Mouse (Mus musculus) left cerebral cortex, adult 2 months (tissue): ENCODE results near the gene Otub1. TPM values are rescaled to one million over a fixed set of nuclear protein-coding genes. Genes with fewer than 3 reads are reported as not detected.

ENCODE experiments used
- DNase-seq, 2 experiments: peaks; one replicate each; pipeline ENCODE4 v3.0.0; 2021 to 2022; ENCODE audit warnings: low spot score in 2 of 2, mixed read lengths in 1 of 2; ENCODE audit errors: extremely low spot score in 1 of 2
- H3K27ac ChIP-seq: fragments of 200-600 bp; 2 replicates; pipeline ENCODE4 v1.8.1; 2022
- H3K4me3 ChIP-seq: fragments of 200-600 bp; 2 replicates; pipeline ENCODE4 v1.8.1; 2022
- CTCF ChIP-seq: fragments of 200-600 bp; IDR thresholded peaks from 2 replicates; pipeline ENCODE4 v1.8.1; 2022; ENCODE audit warnings: antibody characterized with exemption, mild to moderate bottlenecking, moderate library complexity
- intact Hi-C: fragments of 180-260 bp; cut with DNase I; formaldehyde crosslinking; loops from one replicate; pipeline ENCODE4 v1.15.1; 2025
- long read RNA-seq, 2 experiments: library from polyadenylated mRNA; stranded (forward); transcript quantifications; one replicate each; pipeline ENCODE4 v2.0.0; 2021; ENCODE audit warnings: borderline mapping rate in 2 of 2
- total RNA-seq, 2 experiments: library from RNA; stranded (reverse); gene quantifications; 2 replicates each; pipeline ENCODE4 v1.2.3; 2021

The Otub1 gene
- total RNA-seq = 100 to 1,000 TPM; 257 to 267 TPM
- long read RNA-seq, experiment 1, transcript Otub1-201 (7 exons, 1,713 nt) = major isoform, 254 of 286 reads
- long read RNA-seq, experiment 1, partial matches to known transcripts = 11 of 286 reads
- long read RNA-seq, experiment 1, other reads (novel, unspliced or antisense) = 21 of 286 reads
- long read RNA-seq, experiment 2, transcript Otub1-201 (7 exons, 1,713 nt) = major isoform, 144 of 173 reads
- long read RNA-seq, experiment 2, partial matches to known transcripts = 21 of 173 reads
- long read RNA-seq, experiment 2, other reads (novel, unspliced or antisense) = 8 of 173 reads

DNA sequence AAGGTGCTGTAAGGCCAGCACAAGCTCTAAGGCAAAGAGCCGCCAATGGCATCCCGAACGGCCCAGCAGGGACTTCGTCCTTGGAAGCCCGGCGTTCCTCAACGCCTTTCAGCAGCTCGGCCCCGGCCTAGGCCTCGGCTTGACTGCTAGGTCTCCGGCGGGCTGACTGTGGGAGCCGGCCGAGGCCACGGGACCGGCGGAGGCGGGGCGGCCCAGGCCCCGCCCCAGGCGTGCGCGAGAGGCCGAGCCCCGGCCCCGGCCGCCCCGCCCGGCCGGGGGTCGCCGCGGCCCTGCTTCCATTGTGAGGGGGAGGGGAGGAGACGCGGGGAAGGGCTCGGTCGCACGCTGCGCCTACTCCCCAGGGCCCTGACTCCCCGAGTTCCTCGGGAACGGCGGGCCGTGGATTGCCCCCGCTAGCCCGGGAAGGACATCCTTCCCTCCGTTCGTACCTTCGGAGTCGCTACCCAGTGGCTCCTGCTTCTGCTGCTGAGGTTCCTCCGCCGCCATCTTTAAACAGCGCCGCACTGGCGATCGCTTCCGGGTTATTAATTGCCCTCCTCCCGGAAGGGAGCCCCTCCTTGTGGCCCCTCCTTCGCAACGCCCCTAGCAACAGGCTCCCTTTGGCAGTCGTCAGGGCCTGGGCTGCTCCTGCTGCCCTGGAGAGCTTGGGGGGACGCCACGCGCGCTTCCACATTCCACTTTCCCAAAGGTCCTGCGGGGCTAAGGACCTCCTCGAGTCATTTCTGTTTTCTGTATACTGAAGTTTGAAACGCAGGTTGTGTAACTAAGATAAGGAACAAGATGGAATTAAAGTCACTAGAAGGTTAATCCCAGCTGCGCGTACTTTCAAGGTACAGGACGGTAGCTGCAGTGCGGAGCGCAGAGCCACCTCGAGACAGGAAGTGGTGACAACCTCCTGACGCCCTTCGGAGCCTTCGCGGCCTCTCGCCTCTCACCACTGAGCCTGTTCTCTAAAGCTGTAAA, at the start of gene Otub1:
TSS of gene Otub1 (minus strand) at position 564 of the 984 bp plus-strand sequence.
- intact Hi-C loops = no loop called here
- Histone ChIP-seq H3K27ac (peak within 1 kb of the TSS; percentile 96), H3K4me3 (peak within 1 kb of the TSS; percentile 91)
- TF ChIP-seq CTCF = no peak
- peak; percentile 91 for DNase-seq

DNA sequence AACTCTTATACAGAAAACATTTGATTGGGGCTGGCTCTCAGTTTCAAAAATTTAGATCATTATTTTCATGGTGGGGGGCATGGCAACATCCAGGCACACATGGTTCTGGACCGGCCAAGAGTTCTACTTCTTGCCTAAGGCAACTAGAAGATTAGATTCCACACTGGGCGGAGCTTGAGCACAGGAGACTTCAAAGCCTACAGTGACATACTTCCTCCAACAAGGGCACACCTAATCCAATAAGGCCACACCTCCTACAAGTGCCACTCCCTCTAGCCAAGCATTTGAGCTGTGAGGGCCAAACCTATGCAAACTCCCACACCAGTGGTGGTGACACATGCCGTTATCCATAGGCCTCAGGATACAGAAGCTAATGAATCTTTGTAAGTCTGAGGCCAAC, 39.9 kb upstream of the Otub1 start:
- H3K27ac ChIP-seq = no peak overlapping the region
- intact Hi-C loops = no loop called here
- DNase-seq = no peak

DNA sequence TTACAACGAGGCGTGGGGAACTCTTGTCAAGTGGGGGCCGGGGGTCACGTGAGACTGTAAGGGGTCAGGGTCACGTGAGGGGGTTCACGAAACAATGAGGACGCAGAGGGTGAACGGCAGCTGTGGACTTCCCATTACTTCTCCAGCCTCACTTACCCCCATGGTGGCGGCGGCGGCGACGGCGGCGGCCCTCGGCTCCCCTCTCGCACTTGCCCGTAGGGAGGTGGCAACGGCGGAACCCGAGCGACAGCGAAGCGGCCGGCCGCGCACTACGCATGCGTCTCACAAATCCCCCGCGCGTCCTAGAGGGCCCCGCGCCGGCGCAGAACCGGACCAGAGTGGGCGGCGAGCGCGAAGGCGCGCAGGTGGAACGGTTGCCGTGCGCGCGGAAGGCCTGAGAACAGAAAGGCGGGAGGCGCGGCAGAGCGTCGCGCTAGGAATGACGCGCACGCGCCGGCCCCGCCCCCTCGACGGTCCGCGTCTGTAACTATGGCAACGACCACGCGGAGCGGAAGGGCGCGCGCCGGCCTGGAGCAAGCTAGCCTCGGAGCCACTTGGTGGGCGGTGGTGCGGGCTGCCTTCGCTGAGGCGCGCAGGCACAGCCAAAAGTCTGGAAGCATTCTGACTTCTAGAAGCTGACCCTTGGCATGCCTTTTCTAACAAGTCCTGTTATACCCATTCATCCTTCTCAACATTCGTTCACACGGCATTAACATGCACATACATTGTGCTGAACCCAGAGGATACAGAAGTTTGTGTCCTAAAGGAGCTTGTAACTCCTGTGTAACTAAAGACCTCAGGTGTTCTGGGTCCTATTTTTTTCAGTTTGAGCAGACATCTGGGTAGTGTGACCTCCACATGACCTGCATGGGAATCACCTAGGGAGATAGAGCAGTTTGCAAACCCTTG, 34.9 kb upstream of the Otub1 start, which contains the start of gene Naa40:
TSS of gene Naa40 (minus strand) at position 402 of the 909 bp plus-strand sequence.
- peak within 1 kb of the TSS; percentile 86 for H3K4me3 ChIP-seq
- no peak for TF ChIP-seq CTCF
- intact Hi-C loops = loop anchor here (2.0 kb wide), 1 partner anchor 176 kb away; the partner anchor contains the start of gene 2700081O15Rik

More for the DNA sequence above, 39.9 kb upstream of the Otub1 start:
- H3K4me3 ChIP-seq = no peak overlapping the region
- no peak for TF ChIP-seq CTCF

DNA sequence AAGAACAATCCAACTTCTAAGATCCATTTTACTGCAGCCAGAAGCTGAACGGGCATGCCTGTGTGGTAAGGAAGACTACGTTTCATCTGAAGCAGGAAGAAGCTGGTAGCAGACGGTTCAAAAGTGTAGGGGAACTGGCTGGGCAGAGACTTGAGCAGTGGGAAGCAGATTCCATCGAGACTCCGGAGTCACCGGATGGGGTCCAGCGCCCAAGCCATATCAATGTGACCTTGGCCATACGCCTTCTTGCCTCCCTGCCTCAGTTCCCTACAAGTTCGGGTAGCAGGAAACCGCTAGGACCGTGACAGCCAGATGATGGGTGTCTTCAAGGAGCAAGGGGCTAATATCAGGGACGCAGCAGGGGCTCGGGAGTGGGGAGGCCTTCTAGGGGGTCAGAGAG, 34.2 kb upstream of the Otub1 start:
- no peak for DNase-seq
- peak overlapping the region; percentile 93 for H3K27ac ChIP-seq
- H3K4me3 ChIP-seq = peak overlapping the region; percentile 86
- intact Hi-C loops = loop anchor here (2.0 kb wide), 1 partner anchor 177 kb away; the partner anchor contains the start of gene 2700081O15Rik
- TF ChIP-seq CTCF = no peak

More for the DNA sequence above, 34.9 kb upstream of the Otub1 start, which contains the start of gene Naa40:
- peak within 1 kb of the TSS; percentile 93 for H3K27ac ChIP-seq
- peak; percentile 92 to 95 for DNase-seq

DNA sequence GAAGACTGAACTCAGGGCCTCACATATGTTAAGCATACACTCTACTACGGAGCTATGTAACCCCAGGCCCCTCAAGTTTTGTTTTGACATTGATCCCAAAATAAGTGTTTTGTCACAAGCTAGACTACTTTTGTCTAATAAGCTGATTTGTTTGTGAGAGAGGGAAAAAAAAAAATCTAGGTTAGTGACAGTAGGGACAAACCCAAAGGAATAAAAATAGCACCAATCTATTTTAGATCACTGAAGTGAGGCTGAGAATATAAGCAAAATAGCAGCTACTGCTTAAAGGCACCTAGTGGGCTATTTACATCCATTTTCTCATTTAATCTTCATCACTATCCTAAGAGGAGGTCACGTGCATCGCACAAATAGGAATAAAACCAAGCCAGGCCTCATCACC, 33.5 kb upstream of the Otub1 start:
- peak overlapping the region; percentile 86 for H3K4me3 ChIP-seq
- H3K27ac ChIP-seq = no peak overlapping the region; the same call in 1 of the 2 replicates
- no peak for TF ChIP-seq CTCF
- no peak for DNase-seq
- intact Hi-C loops = no loop called here

DNA sequence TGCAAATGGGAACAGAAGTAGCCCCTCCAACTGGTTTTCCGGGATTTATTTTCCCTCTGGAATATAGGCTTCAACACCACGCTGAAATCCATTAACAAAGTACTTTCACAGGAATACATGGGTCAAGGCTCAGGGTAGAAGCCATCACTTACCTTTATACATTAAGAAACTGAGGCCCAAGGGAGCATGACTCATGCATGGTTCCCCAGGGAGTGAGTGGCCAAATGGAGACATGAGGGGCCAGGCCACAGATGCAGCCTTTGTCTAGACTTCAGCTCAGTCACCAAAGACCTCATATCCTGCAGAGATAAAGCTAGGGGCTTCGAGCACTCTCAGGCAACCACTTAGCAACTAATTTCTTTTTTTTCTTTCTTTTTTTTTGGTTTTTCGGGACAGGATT, 30.6 kb upstream of the Otub1 start:
- intact Hi-C loops = no loop called here
- Histone ChIP-seq H3K27ac (no peak overlapping the region), H3K4me3 (no peak overlapping the region)
- TF ChIP-seq CTCF = no peak
- DNase-seq = no peak

DNA sequence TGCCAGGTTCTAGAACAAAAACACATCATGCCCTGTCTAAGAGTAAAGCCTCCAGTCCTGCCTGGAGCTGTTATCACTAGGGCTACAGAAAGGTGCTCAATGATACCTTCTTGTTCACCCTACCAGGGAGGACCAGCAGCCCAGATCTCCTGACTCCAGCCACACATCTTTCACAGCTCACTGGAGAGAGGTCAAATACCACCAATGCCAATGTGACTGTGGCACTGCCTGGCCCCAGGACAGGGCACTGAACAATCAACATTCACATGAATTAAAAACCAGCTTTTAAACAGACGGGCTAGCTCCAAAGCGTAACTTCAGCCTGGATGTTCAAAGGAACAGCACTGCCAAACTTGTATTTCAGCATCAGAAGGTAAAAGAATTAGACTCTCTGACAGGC, 29.9 kb upstream of the Otub1 start:
- intact Hi-C loops = no loop called here
- TF ChIP-seq CTCF = no peak
- no peak overlapping the region for H3K27ac ChIP-seq

DNA sequence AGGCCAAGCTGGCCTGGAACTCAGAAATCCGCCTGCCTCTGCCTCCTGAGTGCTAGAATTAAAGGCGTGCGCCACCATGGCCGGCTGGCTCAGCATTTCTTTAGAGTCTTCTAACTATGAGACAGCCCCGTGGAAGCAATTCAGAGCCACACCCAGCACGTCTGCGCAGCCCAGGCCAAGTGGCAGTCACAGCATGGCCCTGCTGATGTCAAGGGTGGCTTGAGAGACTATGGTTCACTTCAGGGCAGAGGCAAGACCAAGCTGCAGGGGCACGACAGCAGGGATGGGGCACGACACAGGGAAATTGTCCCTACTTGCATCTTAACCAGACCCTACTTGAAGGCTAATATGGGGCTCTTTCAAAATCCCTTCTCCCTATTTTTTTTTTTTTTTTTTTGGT, 29.3 kb upstream of the Otub1 start:
- intact Hi-C loops = loop anchor here (1.0 kb wide), 1 partner anchor 110 kb away; no protein-coding TSS in a partner anchor
- no peak overlapping the region for H3K27ac ChIP-seq
- DNase-seq = no peak
- no peak overlapping the region for H3K4me3 ChIP-seq
- TF ChIP-seq CTCF = no peak

More for the DNA sequence above, 29.9 kb upstream of the Otub1 start:
- DNase-seq = no peak
- no peak overlapping the region for H3K4me3 ChIP-seq

DNA sequence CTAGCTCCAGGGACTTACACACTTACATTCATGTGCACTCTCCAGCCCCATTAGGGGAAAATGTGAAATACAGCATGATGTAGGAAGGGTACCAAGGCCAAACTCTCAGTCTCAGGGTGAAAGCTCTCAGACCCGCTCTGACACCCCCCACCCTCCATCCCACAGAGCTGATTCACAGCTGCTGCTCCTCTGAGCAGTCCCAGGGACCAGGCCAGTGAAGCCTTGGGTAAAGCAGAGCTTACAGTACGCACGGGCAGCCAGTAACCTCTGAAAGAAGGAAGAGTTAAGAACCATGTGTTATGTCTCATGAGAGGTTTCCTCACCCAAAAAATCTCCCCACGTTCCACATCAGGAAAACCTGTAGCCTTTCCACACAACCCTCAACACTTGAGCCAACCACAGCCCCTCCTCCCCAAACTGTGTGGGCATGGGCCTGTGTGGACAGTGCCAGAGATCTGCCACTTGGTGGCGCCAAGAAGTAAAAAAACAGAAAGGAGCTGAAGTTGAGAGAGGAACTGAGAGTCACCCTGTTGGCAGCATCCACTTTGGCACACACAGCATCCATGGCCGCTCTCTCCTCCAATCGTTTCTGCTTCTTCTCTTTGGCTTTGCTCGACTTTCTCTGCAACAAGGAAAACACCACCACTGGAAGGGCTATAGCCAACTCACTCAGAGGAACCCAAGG, 28.6 kb upstream of the Otub1 start:
- Histone ChIP-seq H3K4me3 (no peak overlapping the region), H3K27ac (no peak overlapping the region)
- intact Hi-C loops = loop anchor here (1.0 kb wide), 2 partner anchors 111 to 184 kb away; no protein-coding TSS in a partner anchor
- TF ChIP-seq CTCF = peak; percentile 91
- DNase-seq = peak; percentile 81 to 87

DNA sequence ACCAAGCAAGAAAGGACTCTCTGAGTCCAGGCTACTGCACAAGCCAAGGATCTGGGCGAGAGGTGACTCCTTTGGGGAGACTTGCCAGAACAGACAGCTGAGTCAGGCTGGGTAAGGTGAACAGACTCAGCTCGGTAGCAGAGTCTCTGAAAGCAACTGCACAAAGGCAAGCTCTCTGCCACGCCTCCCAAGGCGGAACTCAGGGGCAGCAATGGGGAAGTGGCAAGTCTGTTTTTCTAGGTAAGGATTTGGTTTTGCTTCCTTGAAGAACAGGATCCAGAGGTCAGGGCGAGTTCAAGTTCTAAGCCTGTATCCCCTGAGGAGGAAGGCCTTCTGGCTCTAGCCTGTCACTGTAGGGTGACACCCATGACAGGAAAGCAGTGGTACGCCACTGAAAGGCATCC, 20.4 kb upstream of the Otub1 start:
- Histone ChIP-seq H3K4me3 (no peak overlapping the region), H3K27ac (no peak overlapping the region)
- no peak for TF ChIP-seq CTCF
- DNase-seq = no peak
- intact Hi-C loops = no loop called here
